Mouse (Mus musculus): ENCODE measurements around the gene Tmem150b. TPM values are rescaled to one million over a fixed set of nuclear protein-coding genes. Genes with fewer than 3 reads are reported as not detected.
A peak's percentile ranks its signal among the peaks of the same experiment; 100 is the strongest.

Gene Tmem150b
- polyA plus RNA-seq, 1 experiment from 2014 or later, result 0.22 TPM

GRCm38 (mm10) chr7:4723508-4723907 is 1.5 kb downstream of the Tmem150b start:
- no peak overlapping the region for H3K27ac ChIP-seq
- H3K4me2 ChIP-seq, result peak overlapping the region; percentile 46
- H3K9me3 ChIP-seq, result no peaks in the 10 kb centered on the region
- H3K9ac ChIP-seq, result 0 out of 2 replicates have a peak overlapping the region, but pooled peaks have one; percentile 14
- 0 out of 2 replicates have a peak, but pooled peaks cover 5% of the 10 kb centered on the region for H3K4me1 ChIP-seq
- ATAC-seq (ENCODE audit: insufficient number of reproducible peaks, low FRiP score, low TSS enrichment, low read depth), result no peak
- WGBS, result 33% methylated on average over 12 of the region's 12 CpGs
- no peaks in the 10 kb centered on the region for H3K36me3 ChIP-seq
- peak overlapping the region; percentile 30 for H3K4me3 ChIP-seq
- H3K27me3 ChIP-seq, result no peaks in the 10 kb centered on the region

- 92% methylated on average over 3 of the region's 3 CpGs for WGBS
- H3K4me3 ChIP-seq, result no peak overlapping the region
- H3K36me3 ChIP-seq, result peaks cover 22% of the 10 kb centered on the region
- H3K27me3 ChIP-seq, result no peaks in the 10 kb centered on the region
- H3K4me1 ChIP-seq, result 0 out of 2 replicates have a peak, but pooled peaks cover 5% of the 10 kb centered on the region
- no peak overlapping the region for H3K4me2 ChIP-seq
- H3K9ac ChIP-seq, result no peak overlapping the region
- H3K27ac ChIP-seq, result no peak overlapping the region
- H3K9me3 ChIP-seq, result no peaks in the 10 kb centered on the region
- ATAC-seq (ENCODE audit: insufficient number of reproducible peaks, low FRiP score, low TSS enrichment, low read depth), result no peak
Observed at GRCm38 (mm10) chr7:4719276-4719675, 5.8 kb downstream of the Tmem150b start.

GRCm38 (mm10) chr7:4716955-4717354 is 8.1 kb downstream of the Tmem150b start:
- Histone ChIP-seq H3K27me3 (no peaks in the 10 kb centered on the region), H3K36me3 (peaks cover 44% of the 10 kb centered on the region), H3K9me3 (no peaks in the 10 kb centered on the region), H3K4me2 (no peak overlapping the region), H3K27ac (no peak overlapping the region), H3K4me3 (no peak overlapping the region), H3K4me1 (no peaks in the 10 kb centered on the region), H3K9ac (no peak overlapping the region)
- ATAC-seq (ENCODE audit: insufficient number of reproducible peaks, low FRiP score, low TSS enrichment, low read depth), result no peak
- WGBS, result 67% methylated on average over 6 of the region's 6 CpGs

- no peak for ATAC-seq (ENCODE audit: insufficient number of reproducible peaks, low FRiP score, low TSS enrichment, low read depth)
- Histone ChIP-seq H3K9ac (no peak overlapping the region), H3K27me3 (no peaks in the 10 kb centered on the region), H3K4me3 (no peak overlapping the region), H3K36me3 (peaks cover 80% of the 10 kb centered on the region), H3K4me2 (no peak overlapping the region), H3K4me1 (no peaks in the 10 kb centered on the region), H3K9me3 (no peaks in the 10 kb centered on the region), H3K27ac (no peak overlapping the region)
- 87% methylated on average over 3 of the region's 3 CpGs for WGBS
Observed at GRCm38 (mm10) chr7:4712594-4712993, 12.5 kb downstream of the Tmem150b start.

GRCm38 (mm10) chr7:4705098-4705497 is 20.0 kb downstream of the Tmem150b start:
- H3K27ac ChIP-seq, result no peak overlapping the region
- H3K9me3 ChIP-seq, result no peaks in the 10 kb centered on the region
- 47% methylated on average over 18 of the region's 18 CpGs for WGBS
- no peak overlapping the region for H3K9ac ChIP-seq
- H3K4me2 ChIP-seq, result no peak overlapping the region
- H3K4me3 ChIP-seq, result no peak overlapping the region
- ATAC-seq (ENCODE audit: insufficient number of reproducible peaks, low FRiP score, low TSS enrichment, low read depth), result no peak
- H3K27me3 ChIP-seq, result no peaks in the 10 kb centered on the region
- H3K36me3 ChIP-seq, result peaks cover 75% of the 10 kb centered on the region
- H3K4me1 ChIP-seq, result no peaks in the 10 kb centered on the region

GRCm38 (mm10) chr7:4703195-4703594 is 21.9 kb downstream of the Tmem150b start:
- 93% methylated on average over 7 of the region's 7 CpGs for WGBS
- H3K27ac ChIP-seq, result no peak overlapping the region
- no peak overlapping the region for H3K4me3 ChIP-seq
- no peak overlapping the region for H3K9ac ChIP-seq
- H3K9me3 ChIP-seq, result no peaks in the 10 kb centered on the region
- no peak overlapping the region for H3K4me2 ChIP-seq
- H3K36me3 ChIP-seq, result peaks cover 76% of the 10 kb centered on the region
- no peak for ATAC-seq (ENCODE audit: insufficient number of reproducible peaks, low FRiP score, low TSS enrichment, low read depth)
- no peaks in the 10 kb centered on the region for H3K4me1 ChIP-seq
- H3K27me3 ChIP-seq, result no peaks in the 10 kb centered on the region

- no peak for ATAC-seq (ENCODE audit: insufficient number of reproducible peaks, low FRiP score, low TSS enrichment, low read depth)
Observed at GRCm38 (mm10) chr7:4702334-4702733, 22.7 kb downstream of the Tmem150b start.

GRCm38 (mm10) chr7:4693004-4693403 is 32.0 kb downstream of the Tmem150b start:
- Histone ChIP-seq H3K4me2 (no peak overlapping the region), H3K4me1 (peaks cover 13% of the 10 kb centered on the region), H3K9me3 (no peaks in the 10 kb centered on the region), H3K36me3 (peaks cover 46% of the 10 kb centered on the region), H3K27me3 (no peaks in the 10 kb centered on the region), H3K9ac (no peak overlapping the region), H3K27ac (no peak overlapping the region), H3K4me3 (no peak overlapping the region)
- 91% methylated on average over 6 of the region's 6 CpGs for WGBS
- no peak for ATAC-seq (ENCODE audit: insufficient number of reproducible peaks, low FRiP score, low TSS enrichment, low read depth)

More at GRCm38 (mm10) chr7:4702334-4702733, 22.7 kb downstream of the Tmem150b start:
- H3K9me3 ChIP-seq, result no peaks in the 10 kb centered on the region
- WGBS, result 68% methylated on average over 8 of the region's 8 CpGs
- H3K4me1 ChIP-seq, result no peaks in the 10 kb centered on the region
- no peaks in the 10 kb centered on the region for H3K27me3 ChIP-seq
- H3K36me3 ChIP-seq, result peaks cover 75% of the 10 kb centered on the region
- H3K4me2 ChIP-seq, result no peak overlapping the region
- H3K4me3 ChIP-seq, result no peak overlapping the region
- no peak overlapping the region for H3K27ac ChIP-seq
- H3K9ac ChIP-seq, result no peak overlapping the region

- peaks cover 33% of the 10 kb centered on the region for H3K36me3 ChIP-seq
- WGBS, result 3% methylated on average over 24 of the region's 35 CpGs
- H3K27me3 ChIP-seq, result no peaks in the 10 kb centered on the region
- peaks cover 13% of the 10 kb centered on the region for H3K4me1 ChIP-seq
- no peaks in the 10 kb centered on the region for H3K9me3 ChIP-seq
- peak overlapping the region; percentile 69 for H3K4me3 ChIP-seq
- ATAC-seq (ENCODE audit: insufficient number of reproducible peaks, low FRiP score, low TSS enrichment, low read depth), result peak; percentile 56
- peak overlapping the region; percentile 93 for H3K27ac ChIP-seq
- peak overlapping the region; percentile 98 for H3K9ac ChIP-seq
- peak overlapping the region; percentile 79 for H3K4me2 ChIP-seq
Observed at GRCm38 (mm10) chr7:4690951-4691653, 33.9 kb downstream of the Tmem150b start.

- H3K4me2 ChIP-seq, result peak within 1 kb of the TSS; percentile 79
- H3K4me1 ChIP-seq, result peaks cover 13% of the 10 kb centered on the region
- ATAC-seq (ENCODE audit: insufficient number of reproducible peaks, low FRiP score, low TSS enrichment, low read depth), result peak; percentile 73; the same call in 1 of the 2 replicates
- peaks cover 27% of the 10 kb centered on the region for H3K36me3 ChIP-seq
- H3K27me3 ChIP-seq, result no peaks in the 10 kb centered on the region
- H3K9ac ChIP-seq, result peak within 1 kb of the TSS; percentile 98
- H3K4me3 ChIP-seq, result peak within 1 kb of the TSS; percentile 69
- H3K9me3 ChIP-seq, result no peaks in the 10 kb centered on the region
- 3% methylated on average over 7 of the region's 18 CpGs for WGBS
- peak within 1 kb of the TSS; percentile 93 for H3K27ac ChIP-seq
Observed at GRCm38 (mm10) chr7:4690387-4690786, 34.7 kb downstream of the Tmem150b start, which contains the start of gene Brsk1. Gene Brsk1 (plus strand): TSS chr7:4690604.

GRCm38 (mm10) chr7:4684632-4685417 is 40.2 kb downstream of the Tmem150b start, which contains the start of gene Hspbp1:
Gene Hspbp1 (minus strand): TSS chr7:4685068.
- WGBS, result under 1% methylated on average over 32 of the region's 32 CpGs
- peaks cover 13% of the 10 kb centered on the region; the same call in 1 of the 2 replicates for H3K36me3 ChIP-seq
- peak; percentile 97 for ATAC-seq (ENCODE audit: insufficient number of reproducible peaks, low FRiP score, low TSS enrichment, low read depth)

GRCm38 (mm10) chr7:4684203-4684602 is 40.8 kb downstream of the Tmem150b start:
- peak overlapping the region; percentile 93 for H3K4me2 ChIP-seq
- H3K27ac ChIP-seq, result peak overlapping the region; percentile 68; the same call in 1 of the 2 replicates
- no peak for ATAC-seq (ENCODE audit: insufficient number of reproducible peaks, low FRiP score, low TSS enrichment, low read depth)
- peak overlapping the region; percentile 45 for H3K9ac ChIP-seq
- H3K4me3 ChIP-seq, result peak overlapping the region; percentile 82
- no peaks in the 10 kb centered on the region for H3K9me3 ChIP-seq
- H3K27me3 ChIP-seq, result no peaks in the 10 kb centered on the region
- H3K36me3 ChIP-seq, result peaks cover 14% of the 10 kb centered on the region; the same call in 1 of the 2 replicates
- peaks cover 9% of the 10 kb centered on the region for H3K4me1 ChIP-seq
- 2% methylated on average over 13 of the region's 13 CpGs for WGBS

More at GRCm38 (mm10) chr7:4684632-4685417, 40.2 kb downstream of the Tmem150b start, which contains the start of gene Hspbp1:
- no peaks in the 10 kb centered on the region for H3K9me3 ChIP-seq
- H3K4me1 ChIP-seq, result peaks cover 9% of the 10 kb centered on the region
- H3K27me3 ChIP-seq, result no peaks in the 10 kb centered on the region
- H3K4me3 ChIP-seq, result peak within 1 kb of the TSS; percentile 82
- peak within 1 kb of the TSS; percentile 68 for H3K27ac ChIP-seq
- H3K9ac ChIP-seq, result peak within 1 kb of the TSS; percentile 45
- H3K4me2 ChIP-seq, result peak within 1 kb of the TSS; percentile 93
